Mouse (Mus musculus): ENCODE measurements around the gene Inpp5d.

The Inpp5d gene

DNA sequence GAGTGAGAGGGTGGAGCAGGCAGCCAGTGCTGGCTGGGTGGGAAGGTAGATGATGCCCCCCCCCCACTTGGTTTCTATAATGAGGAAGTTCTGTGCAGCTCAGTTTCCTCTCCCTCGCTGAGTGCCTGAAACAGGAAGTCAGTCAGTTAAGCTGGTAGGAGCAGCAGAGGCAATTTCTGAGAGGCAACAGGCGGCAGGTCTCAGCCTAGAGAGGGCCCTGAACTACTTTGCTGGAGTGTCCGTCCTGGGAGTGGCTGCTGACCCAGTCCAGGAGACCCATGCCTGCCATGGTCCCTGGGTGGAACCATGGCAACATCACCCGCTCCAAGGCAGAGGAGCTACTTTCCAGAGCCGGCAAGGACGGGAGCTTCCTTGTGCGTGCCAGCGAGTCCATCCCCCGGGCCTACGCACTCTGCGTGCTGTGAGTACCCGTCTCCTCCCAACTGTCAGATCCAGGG lies at the start of gene Inpp5d:
Gene Inpp5d (plus strand): TSS at position 102 of the 458 bp plus-strand sequence.
- DNase-seq (ENCODE audit: low spot score in 2 of 2) = no peak

DNA sequence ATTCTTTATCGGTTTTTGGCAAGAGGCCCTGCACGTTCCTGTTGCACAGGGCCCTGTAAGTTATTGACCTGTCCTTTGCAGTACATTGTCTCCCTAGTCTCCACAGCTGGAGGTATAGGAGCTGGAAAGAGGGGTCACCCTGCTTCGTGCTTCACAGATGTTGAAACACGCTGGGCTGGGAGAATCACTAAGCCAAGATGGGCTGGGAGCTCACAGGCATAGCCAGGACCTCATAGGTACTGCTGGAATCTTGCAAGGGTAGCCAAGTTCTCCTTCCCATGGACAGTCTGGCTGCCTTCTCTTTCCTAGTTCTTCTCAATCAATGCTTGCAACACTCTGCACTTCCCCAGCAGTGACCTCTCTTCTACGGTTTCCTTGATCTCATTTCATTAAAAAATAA lies 46.9 kb upstream of the Inpp5d start:
- no peak for DNase-seq (ENCODE audit: low spot score in 2 of 2)

DNA sequence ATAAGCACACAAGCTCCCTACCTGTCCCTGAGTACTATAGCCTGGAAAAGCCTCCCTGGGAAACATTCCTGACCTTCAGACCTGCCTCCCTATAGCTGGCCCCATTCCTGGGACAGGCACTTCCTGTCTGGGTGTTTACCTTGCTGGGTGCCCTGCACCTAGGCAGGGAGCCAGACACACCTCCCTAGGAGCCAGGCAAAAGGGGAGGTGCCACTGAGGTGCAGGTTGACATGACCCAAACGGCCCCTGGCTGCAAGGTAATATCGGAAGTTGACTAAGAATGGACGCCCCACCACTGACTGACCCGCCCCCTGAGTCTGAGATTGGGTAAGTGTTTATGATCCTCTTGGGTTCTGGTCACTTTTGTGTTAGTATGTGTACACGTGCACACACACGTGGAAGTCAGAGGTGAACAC lies 46.3 kb upstream of the Inpp5d start, which contains the start of gene Ngef:
Gene Ngef (minus strand): TSS at position 71 of the 416 bp plus-strand sequence.
- peak in 1 of 2 experiments; percentile 26 for DNase-seq (ENCODE audit: low spot score in 2 of 2)

DNA sequence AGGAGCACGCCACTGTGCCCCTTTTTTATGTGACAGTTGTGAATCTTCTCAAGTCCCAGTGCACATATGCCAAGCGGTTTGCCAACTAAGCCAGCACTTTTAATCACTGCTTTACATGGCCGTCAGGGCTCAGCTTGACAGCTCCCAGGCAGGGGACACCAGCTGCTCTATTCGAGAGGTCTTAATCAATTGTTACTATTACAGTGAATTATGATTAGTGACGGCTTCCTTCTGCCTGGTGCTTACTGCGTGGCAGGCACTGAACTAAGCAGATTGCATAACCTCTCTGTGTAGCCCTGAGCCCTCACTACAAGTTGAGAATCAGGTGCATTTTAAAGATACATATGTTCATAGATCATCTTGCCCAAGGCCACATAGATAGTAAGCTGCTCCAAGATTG lies 45.8 kb upstream of the Inpp5d start:
- DNase-seq (ENCODE audit: low spot score in 2 of 2) = no peak

DNA sequence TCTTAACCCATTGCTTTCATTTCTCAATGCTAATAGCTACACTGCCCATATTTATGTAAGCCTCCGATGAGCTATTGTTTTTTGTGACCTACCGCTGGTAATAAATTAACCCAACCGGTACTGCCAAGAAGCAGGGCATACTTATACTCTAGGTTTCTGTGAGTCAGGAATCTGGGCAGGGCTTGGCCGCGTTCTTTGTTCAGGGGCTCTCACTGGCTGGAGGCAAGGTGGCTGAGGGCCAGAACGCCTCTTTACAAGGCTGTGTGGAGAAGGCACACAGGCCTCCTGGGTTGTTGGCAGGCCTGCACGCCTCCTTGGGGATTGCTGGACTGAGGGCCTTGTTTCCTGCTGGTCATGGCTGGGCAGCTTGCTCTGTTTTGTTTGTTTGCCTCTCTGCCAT lies 45.3 kb upstream of the Inpp5d start:
- DNase-seq (ENCODE audit: low spot score in 2 of 2) = peak; percentile 48 to 72

DNA sequence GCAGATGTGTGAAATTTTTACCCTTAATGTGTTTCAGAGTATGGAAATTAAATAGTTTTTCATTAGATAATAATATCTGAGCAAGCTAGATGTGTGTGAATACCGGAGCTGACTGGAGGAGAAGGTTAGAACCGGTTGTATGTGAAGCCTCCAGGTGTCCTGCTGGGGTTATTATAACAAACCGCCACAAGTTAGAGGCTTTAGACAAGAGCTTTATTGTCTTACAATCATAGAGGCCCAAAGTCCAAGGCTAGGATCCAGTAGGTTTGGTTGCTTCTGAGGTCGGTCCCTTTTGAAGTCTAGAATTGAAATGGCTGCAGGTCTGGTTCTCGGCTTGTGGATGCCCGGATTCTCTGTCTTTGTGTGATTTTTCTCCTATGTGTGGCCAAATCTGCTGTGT lies 41.1 kb upstream of the Inpp5d start:
- no peak for DNase-seq (ENCODE audit: low spot score in 2 of 2)

DNA sequence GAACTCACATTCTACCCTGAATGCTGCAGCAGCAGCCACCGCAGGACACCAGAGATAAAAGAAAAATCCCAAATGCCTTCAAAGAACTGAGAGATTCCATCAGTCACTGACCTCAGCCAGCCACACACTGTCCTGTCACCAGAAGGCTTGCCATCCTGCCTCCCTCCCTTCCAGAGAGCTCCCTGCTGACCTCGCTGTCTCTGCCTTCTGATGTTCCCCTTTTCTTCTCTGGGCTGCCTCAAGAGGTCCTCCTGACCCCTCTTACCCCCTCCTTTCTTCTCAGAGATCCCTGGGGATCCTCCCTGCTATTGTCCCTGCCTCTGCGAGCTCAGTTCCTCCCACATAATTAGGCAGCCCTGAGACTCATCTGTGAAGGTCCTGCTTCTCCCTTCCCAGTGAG lies 39.3 kb upstream of the Inpp5d start:
- DNase-seq (ENCODE audit: low spot score in 2 of 2) = no peak

DNA sequence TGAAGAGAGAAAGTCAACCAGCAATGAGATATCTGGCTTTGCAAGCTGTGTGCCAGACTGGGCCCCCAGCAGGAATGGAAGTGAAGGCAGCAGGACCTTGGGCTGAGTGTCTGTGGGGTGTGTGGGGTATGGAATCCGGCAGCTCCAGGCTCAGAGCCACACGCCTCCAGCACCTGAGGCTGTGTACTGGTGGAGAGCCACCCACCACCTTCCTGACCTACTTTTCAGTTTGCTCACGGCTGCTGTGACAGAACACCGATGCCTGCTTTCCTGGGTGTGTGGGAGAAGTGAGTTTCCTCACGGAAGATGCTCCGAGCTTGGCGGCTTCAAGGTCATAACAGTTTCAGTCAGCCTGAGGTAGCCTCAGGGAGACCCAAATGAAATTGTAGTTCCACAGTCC lies 30.9 kb upstream of the Inpp5d start:
- no peak for DNase-seq (ENCODE audit: low spot score in 2 of 2)

DNA sequence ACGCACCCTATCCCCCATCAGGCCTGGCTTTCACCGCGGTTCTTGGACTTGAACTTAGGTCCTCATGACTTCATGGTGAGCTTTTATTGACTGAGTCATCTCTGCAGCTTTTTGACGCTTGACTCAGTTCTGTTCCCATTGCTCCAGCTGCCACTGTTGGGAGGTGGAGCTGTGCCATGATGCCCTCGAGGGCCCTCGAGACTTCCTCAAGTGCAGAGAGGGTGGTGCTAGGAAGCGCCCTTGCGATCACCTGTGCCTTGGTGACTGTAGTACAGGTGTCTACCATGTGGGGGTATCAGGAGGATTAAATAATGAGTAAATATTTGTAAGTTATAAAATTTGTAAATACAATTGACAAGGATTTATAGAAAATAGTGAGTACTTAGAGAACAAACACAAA lies 30.1 kb upstream of the Inpp5d start:
- DNase-seq (ENCODE audit: low spot score in 2 of 2) = no peak

DNA sequence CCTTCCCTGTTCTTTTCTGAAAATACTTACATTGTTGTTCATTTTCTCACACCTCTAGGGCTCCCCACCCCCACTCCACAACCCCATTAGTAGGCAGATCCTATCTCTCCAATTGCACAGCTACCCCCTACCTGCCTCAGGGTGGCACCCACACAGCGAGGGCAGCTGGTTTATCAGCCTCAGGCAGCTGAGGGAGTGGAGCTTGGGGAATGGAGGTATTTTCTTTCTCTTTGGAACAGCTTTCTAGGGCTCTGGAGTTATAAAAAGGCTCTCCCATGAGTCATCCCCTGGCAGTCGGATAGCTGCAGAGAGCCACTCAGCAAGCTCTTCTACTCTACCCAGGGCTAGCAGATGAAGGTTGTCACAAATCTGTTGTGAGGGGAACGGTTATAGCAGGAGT lies 25.9 kb upstream of the Inpp5d start:
- DNase-seq (ENCODE audit: low spot score in 2 of 2) = no peak

DNA sequence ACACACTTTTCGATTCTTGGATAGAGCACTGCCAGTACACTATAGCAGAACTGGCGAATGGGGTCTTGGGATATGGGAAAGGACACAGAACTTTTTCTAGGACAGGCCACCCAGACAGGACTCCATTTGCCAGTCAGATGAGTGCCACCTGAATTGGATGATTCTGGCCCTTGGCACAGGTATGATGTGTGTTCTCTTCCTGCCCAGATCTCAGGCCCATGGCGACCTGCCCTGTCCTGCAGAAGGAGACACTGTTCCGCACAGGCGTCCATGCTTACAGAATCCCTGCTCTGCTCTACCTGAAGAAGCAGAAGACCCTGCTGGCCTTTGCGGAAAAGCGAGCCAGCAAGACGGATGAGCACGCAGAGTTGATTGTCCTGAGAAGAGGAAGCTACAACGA lies 25.4 kb upstream of the Inpp5d start:
- no peak for DNase-seq (ENCODE audit: low spot score in 2 of 2)

DNA sequence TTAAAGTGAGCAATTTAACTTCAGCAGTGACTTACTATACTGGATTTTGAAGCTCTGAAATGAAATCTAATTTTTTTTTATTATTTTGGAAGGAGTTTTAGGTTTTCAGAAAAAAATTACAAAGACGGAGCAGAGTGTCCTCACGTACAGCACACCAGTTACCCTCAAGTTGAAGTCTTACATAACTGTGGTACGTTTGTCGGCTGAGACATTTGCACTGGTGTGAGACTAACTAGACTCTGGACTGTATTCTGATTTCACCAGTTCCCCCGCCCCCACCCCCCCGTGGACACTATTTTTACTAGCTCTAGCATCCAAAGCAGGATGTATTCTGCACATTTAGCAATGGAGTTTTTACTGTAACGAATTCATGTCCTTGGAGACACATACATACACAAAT lies 19.6 kb upstream of the Inpp5d start:
- no peak for DNase-seq (ENCODE audit: low spot score in 2 of 2)

DNA sequence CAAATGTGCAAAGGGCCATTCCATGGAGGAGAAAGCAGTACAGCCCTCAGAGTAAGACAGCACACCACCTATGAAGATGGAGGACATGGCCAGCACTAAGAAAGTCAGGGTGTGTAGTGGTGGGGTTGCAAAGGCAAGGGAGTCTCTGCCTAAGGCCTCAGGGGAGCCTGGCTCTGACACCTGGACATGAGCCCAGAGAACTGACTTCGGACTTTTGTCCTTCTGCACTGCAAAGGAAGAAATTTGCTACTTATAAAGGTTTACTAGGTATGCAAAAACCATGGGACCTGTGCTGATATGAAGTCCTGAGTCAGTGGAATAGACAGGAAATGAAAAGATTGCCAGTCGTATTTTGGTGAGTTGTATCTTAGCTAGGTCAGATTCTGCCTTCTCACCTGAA lies 18.3 kb upstream of the Inpp5d start:
- DNase-seq (ENCODE audit: low spot score in 2 of 2) = no peak

DNA sequence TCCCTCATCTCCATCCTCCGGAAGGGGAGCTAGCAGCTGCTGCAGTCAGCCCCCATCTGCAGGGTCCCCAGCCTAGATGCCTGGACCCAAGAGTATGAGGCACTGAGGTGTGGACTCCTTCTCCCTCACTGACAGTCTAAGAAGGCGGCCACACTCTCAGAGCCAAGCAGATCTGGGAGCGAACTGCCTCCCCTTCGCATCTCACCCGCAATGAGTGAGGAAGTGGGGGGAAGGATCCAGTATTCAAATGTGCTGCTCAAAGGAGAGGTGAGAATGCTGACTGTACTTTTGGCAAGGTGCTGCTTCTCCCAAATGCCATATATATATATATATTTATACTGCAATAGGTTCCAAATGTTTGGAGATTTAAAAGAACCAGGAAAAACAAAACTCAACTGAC lies 16.7 kb upstream of the Inpp5d start:
- DNase-seq (ENCODE audit: low spot score in 2 of 2) = no peak

DNA sequence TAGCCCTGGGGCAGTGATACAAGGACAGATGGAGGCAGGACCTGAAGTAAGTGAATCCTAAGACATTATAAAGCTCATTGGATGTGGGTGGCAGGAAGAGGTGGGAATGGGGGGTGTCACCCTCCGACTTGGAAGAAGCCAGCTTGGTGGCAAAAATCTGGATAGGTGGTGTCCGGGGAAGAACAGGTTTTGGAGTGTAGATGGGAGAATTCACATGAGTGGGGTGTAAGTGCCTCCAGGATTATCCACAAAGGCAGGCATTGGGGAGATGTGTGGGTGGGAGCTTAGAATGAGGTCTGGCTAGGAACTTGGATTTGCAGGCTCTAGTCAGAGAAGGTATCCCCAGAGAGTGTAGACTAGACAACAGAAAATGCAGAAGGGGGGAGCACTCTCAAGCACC lies 14.8 kb upstream of the Inpp5d start:
- DNase-seq (ENCODE audit: low spot score in 2 of 2) = no peak

DNA sequence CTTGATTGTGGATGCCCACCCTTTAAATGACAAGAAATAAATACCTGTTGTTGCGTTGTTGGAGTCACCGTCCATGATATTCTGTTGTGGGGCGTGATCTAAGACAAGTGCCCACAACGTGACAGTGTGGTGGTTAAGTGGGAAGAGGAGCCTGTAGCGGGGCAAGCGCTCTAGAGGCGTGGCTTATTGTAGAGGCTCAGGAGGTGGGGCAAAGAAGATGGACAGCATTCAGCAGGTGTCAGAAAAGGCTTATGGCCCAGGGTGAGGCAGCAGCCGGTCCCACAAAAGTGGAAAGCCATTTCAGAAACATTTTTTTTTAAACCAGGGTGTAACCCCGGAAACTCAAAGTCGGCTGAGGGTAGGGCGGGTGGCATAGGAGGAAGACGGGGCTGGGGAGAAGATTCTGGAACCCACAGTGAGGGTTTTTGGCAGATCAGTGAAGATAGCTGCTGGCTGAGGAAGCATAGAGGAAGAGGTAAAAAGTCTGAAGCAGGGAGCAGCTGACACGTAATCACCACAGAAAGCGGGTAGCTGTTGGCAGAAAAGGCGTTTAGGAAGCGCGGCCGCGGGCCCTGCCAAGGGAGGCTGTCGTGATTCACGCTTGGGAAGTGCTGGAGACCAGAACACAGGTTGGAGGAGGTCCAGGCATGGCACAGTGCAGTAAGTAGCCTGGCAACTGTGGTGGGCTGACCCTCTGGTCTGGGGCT lies 12.6 kb upstream of the Inpp5d start:
- no peak for DNase-seq (ENCODE audit: low spot score in 2 of 2)

DNA sequence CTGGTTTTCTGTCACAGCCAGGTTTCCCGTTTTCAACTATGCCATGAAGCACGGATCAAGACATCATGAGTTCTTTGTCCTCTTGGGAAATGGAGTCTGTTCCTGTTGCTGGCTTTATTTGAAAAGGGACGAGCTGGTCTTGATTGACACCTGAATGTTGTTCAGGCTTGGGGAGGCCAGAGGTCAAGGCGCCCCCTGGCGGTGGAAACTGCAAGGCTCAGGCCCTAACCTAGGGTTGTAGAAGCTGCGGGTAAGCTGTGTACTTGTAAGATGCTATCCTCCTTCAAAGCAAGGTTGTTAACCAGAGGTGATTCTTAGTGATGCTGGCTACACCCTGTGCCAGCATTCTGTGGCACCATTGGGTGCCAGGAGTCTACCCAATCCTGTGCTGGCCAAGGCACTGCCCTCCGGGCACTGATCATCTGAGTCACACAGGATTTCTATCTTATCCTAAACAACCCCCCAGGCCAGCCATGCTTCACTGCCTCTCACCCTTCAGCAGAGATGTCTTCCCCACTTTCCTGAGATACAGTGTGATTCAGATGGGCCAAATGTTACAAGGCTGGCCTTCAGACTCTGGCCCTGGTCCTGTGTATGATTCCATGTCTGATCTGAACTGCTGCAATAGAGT lies 11.6 kb upstream of the Inpp5d start:
- DNase-seq (ENCODE audit: low spot score in 2 of 2) = peak in 1 of 2 experiments; percentile 67

DNA sequence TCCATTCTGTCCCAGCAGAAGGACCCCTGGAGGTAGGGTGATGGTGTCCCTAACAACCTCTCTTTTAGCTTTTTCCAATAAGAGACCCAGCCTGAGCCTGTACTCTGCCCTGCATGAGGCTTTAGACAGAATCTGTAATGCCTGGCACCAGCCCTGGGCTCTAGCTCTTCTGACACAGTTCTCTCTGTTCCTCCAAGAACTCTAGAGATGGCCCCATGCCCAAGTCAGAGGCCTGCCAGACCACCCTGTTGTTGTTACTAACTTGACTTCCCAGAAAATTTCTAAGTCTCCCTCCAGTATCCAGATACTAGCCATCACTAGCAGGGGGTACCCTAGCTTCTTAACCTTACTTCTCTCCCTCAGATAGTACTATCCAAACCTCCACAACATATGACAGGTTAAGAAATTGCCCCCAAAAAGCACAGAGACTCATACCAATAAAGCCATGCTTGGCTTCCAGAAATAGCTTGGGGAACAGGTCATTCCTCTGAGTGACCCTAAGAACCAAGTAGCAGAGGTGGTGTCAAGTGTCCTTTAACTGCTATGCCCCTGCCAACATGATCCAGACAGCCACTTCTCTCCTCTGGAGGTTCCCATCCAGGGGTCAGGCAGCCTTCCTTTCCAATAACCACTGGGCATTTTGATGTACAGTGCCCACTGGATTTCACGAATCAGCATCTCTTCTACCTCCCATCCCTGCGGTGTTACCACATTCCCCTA lies 5.4 kb upstream of the Inpp5d start:
- no peak for DNase-seq (ENCODE audit: low spot score in 2 of 2)

DNA sequence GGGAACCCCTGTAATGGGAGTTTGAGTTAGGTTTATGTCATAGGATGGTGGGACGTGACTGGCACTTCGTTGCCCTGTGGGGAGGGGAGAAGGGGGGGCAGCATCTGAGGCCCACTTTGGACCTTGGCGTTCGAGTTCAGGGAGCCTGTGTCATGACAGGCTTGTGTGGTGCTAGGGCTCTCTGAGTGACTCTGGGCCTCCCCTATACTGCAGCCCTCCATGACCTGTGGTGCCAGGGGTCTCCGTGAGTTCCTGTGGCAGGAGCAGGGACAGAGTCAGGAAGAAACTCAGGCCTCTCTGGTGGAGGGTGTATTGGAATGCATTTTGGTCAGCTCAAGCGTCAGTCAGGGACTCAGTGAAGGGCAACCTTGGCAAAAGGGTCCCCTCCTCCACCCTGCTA lies 581 bp downstream of the Inpp5d start:
- no peak for DNase-seq (ENCODE audit: low spot score in 2 of 2)

DNA sequence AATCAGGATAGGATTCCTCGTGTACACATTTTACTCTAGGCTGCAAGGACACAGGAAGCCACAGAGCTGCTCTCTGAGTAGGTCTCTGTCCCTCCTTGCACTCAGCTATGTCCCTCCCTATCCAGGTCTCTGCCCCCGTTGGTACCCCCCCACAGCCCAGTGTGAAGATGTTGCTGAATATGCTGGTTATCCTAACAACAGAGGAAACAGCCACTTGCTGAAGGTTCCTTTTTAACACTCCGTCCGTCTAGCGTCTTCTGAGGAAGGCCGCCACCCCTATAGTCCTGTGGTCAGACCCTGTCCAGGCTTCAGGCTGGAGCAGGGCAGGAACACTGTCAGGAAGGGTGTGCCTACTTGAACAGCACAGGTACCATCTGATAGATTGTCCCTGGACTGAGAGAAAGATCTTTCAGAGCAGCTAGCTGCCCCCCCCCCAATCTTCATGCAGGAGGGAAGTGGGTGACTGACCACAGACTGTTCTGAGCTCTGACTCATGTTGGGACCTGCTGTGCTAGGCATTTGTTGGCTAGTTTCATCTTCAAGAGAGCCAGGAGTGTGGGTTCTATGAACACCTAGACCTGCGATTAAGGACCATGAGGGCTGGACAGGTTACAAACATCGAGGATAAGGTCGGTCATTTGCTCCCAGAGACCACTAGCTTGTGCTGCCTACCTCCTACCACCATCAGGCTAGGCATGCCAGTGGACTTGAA lies 1.2 kb downstream of the Inpp5d start:
- DNase-seq (ENCODE audit: low spot score in 2 of 2) = no peak

DNA sequence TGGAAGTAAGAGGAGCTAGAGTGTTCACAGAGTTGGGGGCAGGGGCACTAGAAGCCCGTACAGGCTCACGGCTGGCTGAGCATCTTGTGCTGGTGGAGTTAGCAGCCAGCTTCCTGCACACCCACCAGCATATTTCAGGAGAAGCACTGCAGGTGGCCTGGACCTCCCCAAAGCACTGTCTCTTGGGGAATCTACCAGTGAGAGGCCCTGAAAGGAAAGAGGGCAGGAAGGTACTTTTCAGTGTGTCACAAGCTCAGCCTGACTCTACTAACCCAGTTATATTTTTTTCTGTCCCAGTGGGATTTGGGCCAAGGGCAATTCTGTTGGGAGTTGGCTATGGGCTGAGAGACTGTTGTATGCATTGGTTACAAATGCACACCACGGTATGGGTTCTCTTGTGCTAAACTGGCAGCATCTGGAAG lies 1.8 kb downstream of the Inpp5d start:
- DNase-seq (ENCODE audit: low spot score in 2 of 2) = no peak

DNA sequence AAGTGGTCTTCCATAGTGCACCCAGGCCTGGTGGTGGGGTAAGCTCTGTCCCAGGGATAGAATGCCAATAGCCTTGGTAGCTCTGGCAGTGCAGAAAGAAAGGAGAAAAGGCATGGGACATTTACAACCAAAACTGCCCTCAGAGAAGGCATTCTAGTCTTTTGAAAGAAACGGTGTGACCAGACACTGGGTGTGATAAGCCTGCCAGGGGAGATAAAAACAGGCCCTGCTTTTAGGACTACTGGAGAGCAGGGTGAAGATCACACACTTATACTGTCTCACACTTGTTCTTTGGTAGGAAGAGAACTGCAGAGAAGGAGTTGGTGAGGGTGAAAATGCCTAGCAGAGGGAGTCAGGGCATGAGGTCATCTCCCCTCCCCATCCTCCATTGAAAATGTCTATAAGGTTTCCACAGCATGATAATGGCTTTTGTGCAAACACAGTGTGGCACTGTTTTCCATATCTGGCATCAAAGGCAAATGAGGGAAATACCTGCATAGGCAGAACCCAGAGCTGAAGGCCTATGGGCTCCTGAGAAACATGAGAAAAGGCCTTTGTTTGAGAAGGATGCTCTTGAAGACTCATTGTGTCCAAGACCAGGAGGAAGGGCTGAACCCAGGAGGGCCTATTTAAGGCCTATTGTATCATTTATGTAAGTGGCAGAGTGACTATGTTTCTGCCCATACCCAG lies 4.0 kb downstream of the Inpp5d start:
- DNase-seq (ENCODE audit: low spot score in 2 of 2) = no peak

Data from urinary bladder, postnatal 4 days (tissue).